Mouse (Mus musculus) intestine, embryonic 16.5 days (tissue): ENCODE measurements at regions not wholly inside any gene's neighbourhood (a gene's known extent, or its start where the extent isn't known, plus 50 kb on each side); places are given as distances from the start of the nearest gene placed in this dataset.

Experiments
- ATAC-seq: fragments of 200-750 bp; cut with Nextera tagmentation; 2 replicates; pipeline ENCODE4 v1.8.0; 2017; ENCODE audit warnings: moderate TSS enrichment, moderate library complexity
- H3K27ac ChIP-seq: fragments of 300-500 bp; sonication (generic); 2 replicates; pipeline ENCODE4 v1.5.1; 2014; ENCODE audit warnings: mild to moderate bottlenecking, low read length
- H3K27me3 ChIP-seq: fragments of 300-500 bp; sonication (generic); replicated peaks from 2 replicates; pipeline ENCODE4 v1.6.1; 2014; ENCODE audit warnings: low read length, control low read depth, mixed read lengths; ENCODE audit not compliant: control insufficient read depth, insufficient read depth
- H3K36me3 ChIP-seq: fragments of 300-500 bp; sonication (generic); 2 replicates; pipeline ENCODE4 v1.6.1; 2014; ENCODE audit warnings: low read length, control low read depth; ENCODE audit not compliant: control insufficient read depth, insufficient read depth
- H3K4me1 ChIP-seq: fragments of 300-500 bp; sonication (generic); 2 replicates; pipeline ENCODE4 v1.6.1; 2014; ENCODE audit warnings: low read length, control low read depth, mixed read lengths; ENCODE audit not compliant: control insufficient read depth, insufficient read depth
- H3K4me2 ChIP-seq: fragments of 300-500 bp; sonication (generic); 2 replicates; pipeline ENCODE4 v1.6.1; 2014; ENCODE audit warnings: low read depth, low read length, control low read depth
- H3K4me3 ChIP-seq: fragments of 300-500 bp; sonication (generic); 2 replicates; pipeline ENCODE4 v1.5.1; 2014; ENCODE audit warnings: mild to moderate bottlenecking, low read length
- H3K9ac ChIP-seq: fragments of 300-500 bp; sonication (generic); 2 replicates; pipeline ENCODE4 v1.6.1; 2014; ENCODE audit warnings: low read depth, low read length
- H3K9me3 ChIP-seq: fragments of 300-500 bp; sonication (generic); 2 replicates; pipeline ENCODE4 v1.6.1; 2016; ENCODE audit warnings: low read length, control low read depth; ENCODE audit not compliant: control insufficient read depth
- WGBS: fragments of 180-500 bp; shearing (Covaris S2); extraction: QIAGEN DNeasy Blood & Tissue Kit; methylation state at CpG from one replicate; pipeline ENCODE4 v1.1.7; 2014; 5-methylcytosine and 5-hydroxymethylcytosine counted together

DNA sequence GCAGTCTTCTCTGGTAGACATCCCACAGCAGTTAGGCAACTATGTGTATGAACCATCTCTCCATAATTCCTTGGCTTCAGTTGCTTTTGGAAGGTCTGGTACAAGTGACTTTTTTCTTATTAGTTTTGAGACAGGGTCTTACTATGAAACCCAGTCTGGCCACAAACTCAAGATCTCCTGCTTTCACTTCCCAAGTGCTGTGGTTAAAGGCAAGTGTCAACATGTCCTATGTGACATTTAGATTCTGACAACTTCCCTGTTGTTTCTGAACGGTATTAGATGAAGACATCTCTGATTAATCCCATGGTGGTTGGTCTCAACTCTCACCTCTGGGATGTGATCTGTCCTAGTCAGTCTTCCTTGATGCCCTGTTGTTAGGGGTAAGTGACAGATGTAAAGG lies 88.4 kb upstream of the Fbxo33 start:
- WGBS: 78% methylated on average over 1 of the region's 1 CpGs
- H3K9me3 ChIP-seq: no peaks in the 10 kb centered on the region
- ATAC-seq: no peak
- H3K4me1 ChIP-seq: no peaks in the 10 kb centered on the region
- H3K27me3 ChIP-seq: no peaks in the 10 kb centered on the region
- H3K27ac ChIP-seq: no peak overlapping the region
- H3K9ac ChIP-seq: no peak overlapping the region
- H3K4me2 ChIP-seq: no peak overlapping the region
- H3K36me3 ChIP-seq: no peaks in the 10 kb centered on the region
- H3K4me3 ChIP-seq: no peak overlapping the region

DNA sequence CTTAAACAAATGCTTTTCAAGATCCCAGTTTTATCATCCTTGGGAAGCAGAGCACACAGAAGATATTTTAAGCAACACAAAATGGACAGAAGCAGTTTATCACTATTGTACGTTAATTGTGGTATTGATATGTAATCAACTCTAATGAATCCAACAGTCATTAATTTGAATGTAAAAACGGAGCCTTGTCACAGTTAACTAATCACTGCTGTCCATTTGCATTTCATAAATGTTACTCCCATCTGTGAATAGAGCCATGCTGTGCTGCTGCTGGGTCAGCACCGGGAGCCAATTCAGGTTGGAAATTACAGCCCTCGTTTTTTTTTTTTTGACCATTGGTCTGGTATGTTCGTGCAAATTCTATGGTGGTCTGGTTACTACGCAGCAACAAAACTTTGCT lies 85.0 kb upstream of the Fbxo33 start:
- 69% methylated on average over 6 of the region's 6 CpGs for WGBS
- H3K4me2 ChIP-seq: no peak overlapping the region
- no peaks in the 10 kb centered on the region for H3K27me3 ChIP-seq
- H3K9ac ChIP-seq: no peak overlapping the region
- no peaks in the 10 kb centered on the region for H3K4me1 ChIP-seq
- no peaks in the 10 kb centered on the region for H3K36me3 ChIP-seq
- H3K9me3 ChIP-seq: no peaks in the 10 kb centered on the region
- H3K4me3 ChIP-seq: no peak overlapping the region
- ATAC-seq: no peak
- H3K27ac ChIP-seq: no peak overlapping the region
